Mouse (Mus musculus) testis, adult 2 months (tissue): ENCODE results near the gene Tifa. TPM values are rescaled to one million over a fixed set of nuclear protein-coding genes. Genes with fewer than 3 reads are reported as not detected.

Source experiments
- H3K27ac ChIP-seq: fragments of 200-500 bp; 2 replicates; pipeline ENCODE4 v1.5.1; 2012; ENCODE audit warnings: low read depth, low read length; ENCODE audit not compliant: control insufficient read depth, insufficient read depth
- H3K27me3 ChIP-seq: fragments of 200-500 bp; 2 replicates; pipeline ENCODE4 v1.6.1; 2012; ENCODE audit warnings: mild to moderate bottlenecking, low read length, moderate library complexity; ENCODE audit not compliant: control insufficient read depth, insufficient read depth
- H3K36me3 ChIP-seq: fragments of 200-500 bp; 2 replicates; pipeline ENCODE4 v1.6.1; 2012; ENCODE audit warnings: mild to moderate bottlenecking, low read length; ENCODE audit not compliant: control insufficient read depth, insufficient read depth
- H3K4me1 ChIP-seq: fragments of 200-500 bp; 2 replicates; pipeline ENCODE4 v1.6.1; 2012; ENCODE audit warnings: low read length; ENCODE audit not compliant: control insufficient read depth, insufficient read depth
- H3K4me3 ChIP-seq: fragments of 200-500 bp; 2 replicates; pipeline ENCODE4 v1.5.1; 2012; ENCODE audit warnings: low read depth, mild to moderate bottlenecking, low read length, moderate library complexity, mixed read lengths; ENCODE audit not compliant: control insufficient read depth
- CTCF ChIP-seq: fragments of 200-500 bp; IDR thresholded peaks from 2 replicates; pipeline ENCODE4 v1.5.1; 2012; ENCODE audit warnings: low read depth, mild to moderate bottlenecking, inconsistent platforms, low read length, moderate library complexity; ENCODE audit not compliant: control insufficient read depth, insufficient read depth, insufficient replicate concordance
- POLR2A ChIP-seq: fragments of 200-500 bp; IDR thresholded peaks from 2 replicates; pipeline ENCODE4 v1.6.1; 2012; ENCODE audit warnings: low read depth, mild to moderate bottlenecking, inconsistent platforms, low read length, moderate library complexity; ENCODE audit not compliant: control insufficient read depth
- polyA plus RNA-seq: library from polyadenylated mRNA; depleted of rRNA; stranded (reverse); fragments of >200 nt; gene quantifications from 2 replicates; pipeline ENCODE4 v1.2.3, GENCODE M21; 2012; rRNA removed

The Tifa gene
- polyA plus RNA-seq, 1 experiment, result 0.96 TPM

DNA sequence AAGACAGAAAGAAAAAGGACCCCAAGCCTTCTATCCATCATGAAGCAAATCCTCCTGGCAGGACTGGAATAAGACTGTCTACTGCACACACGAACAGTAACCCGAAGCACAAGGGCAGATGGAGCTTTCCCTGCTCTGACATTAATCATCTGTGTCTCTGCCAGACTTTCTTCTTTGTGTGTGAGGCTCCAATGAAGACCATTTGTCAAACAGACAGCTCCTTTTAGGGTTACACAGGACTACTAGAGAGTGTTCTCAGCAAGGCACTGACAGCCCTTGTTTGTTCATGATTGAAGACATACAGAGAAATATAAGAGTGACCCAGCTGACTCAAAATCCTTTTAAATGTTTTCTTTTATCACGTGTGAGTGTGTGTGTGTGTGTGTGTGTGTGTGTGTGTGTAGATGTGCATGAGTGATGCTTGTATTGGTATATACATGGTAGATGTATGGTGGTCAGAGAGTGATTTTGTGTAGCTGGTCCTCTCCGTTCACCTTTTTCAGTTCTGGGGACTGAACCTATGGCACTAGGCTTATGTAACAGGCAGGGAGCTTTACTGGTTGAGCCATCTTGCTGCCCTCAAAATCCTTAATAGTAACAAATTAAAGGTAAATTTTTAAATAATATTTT is 84.8 kb downstream of the Tifa start:
- Histone ChIP-seq H3K27ac (no peak overlapping the region), H3K4me3 (no peak overlapping the region), H3K27me3 (no peaks in the 10 kb centered on the region), H3K36me3 (no peaks in the 10 kb centered on the region), H3K4me1 (no peaks in the 10 kb centered on the region)
- TF ChIP-seq CTCF, result no peak

DNA sequence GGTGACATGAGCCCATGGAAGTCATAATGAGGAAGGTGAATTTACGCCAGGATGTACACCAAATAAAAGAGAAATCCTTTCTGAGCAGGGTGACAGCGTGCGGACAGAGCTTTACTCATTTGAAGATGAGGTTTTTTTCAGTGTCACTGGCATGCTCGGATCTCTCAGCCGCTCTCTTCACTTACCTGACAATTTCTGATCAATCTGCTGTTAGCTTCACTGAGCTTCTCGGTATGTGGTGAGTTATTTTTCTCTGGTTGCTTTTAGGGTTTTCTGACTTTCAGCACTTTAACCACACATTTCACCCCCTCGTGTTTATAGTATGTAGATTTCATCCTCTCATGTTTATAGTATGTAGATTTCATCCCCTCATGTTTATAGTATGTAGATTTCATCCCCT is 85.5 kb downstream of the Tifa start:
- H3K4me3 ChIP-seq, result no peak overlapping the region
- H3K4me1 ChIP-seq, result no peaks in the 10 kb centered on the region
- no peaks in the 10 kb centered on the region for H3K36me3 ChIP-seq
- no peaks in the 10 kb centered on the region for H3K27me3 ChIP-seq
- H3K27ac ChIP-seq, result no peak overlapping the region
- no peak for TF ChIP-seq CTCF
- TF ChIP-seq POLR2A, result no peak

DNA sequence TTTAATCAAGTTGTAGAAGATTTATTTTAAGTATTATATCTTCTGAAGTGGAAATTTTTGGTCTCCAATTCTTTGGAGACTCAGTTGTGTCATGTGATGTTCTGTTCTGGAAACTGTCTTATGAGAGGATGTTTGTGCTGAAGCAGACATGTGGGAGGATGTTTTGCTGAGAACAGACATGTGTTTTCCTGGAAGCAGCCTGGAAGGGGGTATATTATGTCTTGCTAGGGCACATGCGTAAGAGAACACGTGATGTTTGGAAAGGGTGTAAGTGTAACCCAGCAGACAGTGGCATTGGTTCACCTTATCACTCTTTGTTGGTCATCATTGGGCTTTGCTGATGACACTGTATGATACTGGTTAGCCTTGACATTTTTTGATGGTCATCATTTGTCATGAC is 85.9 kb downstream of the Tifa start:
- no peaks in the 10 kb centered on the region for H3K27me3 ChIP-seq
- no peak for TF ChIP-seq CTCF
- no peak for TF ChIP-seq POLR2A
- no peak overlapping the region for H3K27ac ChIP-seq
- H3K4me1 ChIP-seq, result no peaks in the 10 kb centered on the region
- no peaks in the 10 kb centered on the region for H3K36me3 ChIP-seq
- no peak overlapping the region for H3K4me3 ChIP-seq

DNA sequence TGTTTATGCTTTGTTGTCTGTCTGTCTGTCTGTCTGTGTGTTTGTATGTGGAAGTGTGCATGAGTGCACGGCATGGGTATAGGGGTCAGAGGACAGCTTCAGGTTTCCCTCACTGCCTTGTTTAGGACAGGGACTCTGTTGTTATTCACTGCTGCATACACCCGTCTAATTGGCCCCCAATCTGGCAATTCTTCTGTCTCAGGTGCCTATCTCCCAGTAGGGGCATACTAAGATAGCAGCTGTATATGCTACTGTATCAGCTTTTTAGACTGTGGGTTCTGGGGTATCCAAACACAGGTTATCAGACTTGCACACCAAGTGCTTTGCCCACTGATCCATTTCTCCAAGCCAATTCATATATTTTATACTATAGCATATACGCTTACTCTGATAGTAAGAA is 90.4 kb downstream of the Tifa start:
- no peak for TF ChIP-seq CTCF
- no peak for TF ChIP-seq POLR2A
- Histone ChIP-seq H3K4me3 (no peak overlapping the region), H3K27me3 (no peaks in the 10 kb centered on the region)

DNA sequence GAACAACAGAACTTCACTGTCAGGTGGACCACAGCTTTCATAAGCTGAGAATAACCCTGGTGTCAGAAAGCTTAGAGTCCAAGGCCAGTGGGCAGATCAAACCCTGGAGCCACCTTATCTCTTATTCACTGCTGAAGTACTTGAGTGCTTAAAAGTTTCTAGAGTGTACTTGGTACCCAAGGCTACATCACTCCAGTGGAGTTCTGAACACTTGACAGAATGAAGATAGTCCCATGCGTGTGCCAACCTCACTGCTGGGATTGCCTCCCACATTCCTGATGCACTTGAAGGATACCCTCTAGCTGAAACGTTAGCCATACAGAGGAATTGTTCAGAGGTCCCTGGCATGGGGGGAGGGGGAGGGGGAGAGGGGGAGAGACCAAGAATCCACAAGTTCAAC is 92.1 kb downstream of the Tifa start:
- no peaks in the 10 kb centered on the region for H3K27me3 ChIP-seq
- H3K36me3 ChIP-seq, result no peaks in the 10 kb centered on the region
- TF ChIP-seq POLR2A, result no peak
- TF ChIP-seq CTCF, result no peak
- H3K27ac ChIP-seq, result no peak overlapping the region
- no peaks in the 10 kb centered on the region for H3K4me1 ChIP-seq
- H3K4me3 ChIP-seq, result no peak overlapping the region

More for the DNA sequence above, 90.4 kb downstream of the Tifa start:
- Histone ChIP-seq H3K36me3 (no peaks in the 10 kb centered on the region), H3K4me1 (no peaks in the 10 kb centered on the region), H3K27ac (no peak overlapping the region)

Other genes starting within 250 kb of the Tifa start
- gene Larp7, start 236.5 kb upstream of the Tifa start, polyA plus RNA-seq, result 50.5 and 60.0 TPM in 2 replicates
- gene Zgrf1, start 236.3 kb upstream of the Tifa start, polyA plus RNA-seq, result 3.9 and 4.1 TPM in 2 replicates
- gene Neurog2, start 156.7 kb upstream of the Tifa start, polyA plus RNA-seq, result 0.12 TPM in 2 replicates
- gene Alpk1, start 9.3 kb upstream of the Tifa start, polyA plus RNA-seq, result 3.0 and 3.2 TPM in 2 replicates
- gene Ap1ar, start 47.7 kb downstream of the Tifa start, polyA plus RNA-seq, result 13.5 and 21.5 TPM in 2 replicates
- gene Fam241a, start 106.5 kb downstream of the Tifa start, polyA plus RNA-seq, result 7.4 and 9.2 TPM in 2 replicates